Mouse (Mus musculus): ENCODE measurements at regions not wholly inside any gene's neighbourhood (a gene's known extent, or its start where the extent isn't known, plus 50 kb on each side); places are given as distances from the start of the nearest gene placed in this dataset.

DNA sequence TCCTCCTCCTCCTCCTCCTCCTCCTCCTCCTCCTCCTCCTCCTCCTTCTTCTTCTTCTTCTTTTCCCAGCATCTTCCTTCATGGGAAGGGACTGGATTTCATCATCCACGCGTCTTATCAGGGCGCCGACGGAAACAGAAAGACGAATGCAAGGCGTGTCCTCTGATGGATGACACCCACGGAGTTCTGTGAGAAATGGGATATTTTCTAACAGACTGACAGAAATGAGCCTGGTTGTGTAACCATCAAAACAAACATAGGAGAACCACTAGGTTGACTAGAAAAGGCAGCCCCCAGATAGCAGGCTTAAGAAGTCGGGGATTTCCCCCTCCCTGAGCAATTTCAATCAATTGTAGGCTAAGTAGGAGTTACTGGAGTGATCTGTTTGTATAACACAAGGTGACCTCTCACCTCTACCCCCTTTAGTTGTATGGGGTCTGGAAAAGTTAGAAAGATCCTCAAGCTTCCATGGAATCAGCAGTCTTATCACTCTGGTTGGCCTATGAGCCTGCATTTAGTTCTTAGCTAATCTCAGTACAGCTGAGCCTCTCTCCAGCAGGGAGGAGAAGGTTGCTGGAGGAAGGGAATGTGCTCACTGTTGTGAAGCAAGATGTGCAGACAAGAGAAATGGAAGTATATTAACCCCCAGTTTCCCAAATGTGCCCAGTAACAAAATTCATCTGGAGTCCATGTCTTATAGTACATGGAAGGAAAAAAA lies 260.0 kb upstream of the Lyplal1 start:
- no peak for DNase-seq (ENCODE audit: low read depth, low spot score)

- DNase-seq (ENCODE audit: low read depth, low spot score): no peak
Measured at GRCm38 (mm10) chr1:186374009-186374649, 257.0 kb upstream of the Lyplal1 start.

DNA sequence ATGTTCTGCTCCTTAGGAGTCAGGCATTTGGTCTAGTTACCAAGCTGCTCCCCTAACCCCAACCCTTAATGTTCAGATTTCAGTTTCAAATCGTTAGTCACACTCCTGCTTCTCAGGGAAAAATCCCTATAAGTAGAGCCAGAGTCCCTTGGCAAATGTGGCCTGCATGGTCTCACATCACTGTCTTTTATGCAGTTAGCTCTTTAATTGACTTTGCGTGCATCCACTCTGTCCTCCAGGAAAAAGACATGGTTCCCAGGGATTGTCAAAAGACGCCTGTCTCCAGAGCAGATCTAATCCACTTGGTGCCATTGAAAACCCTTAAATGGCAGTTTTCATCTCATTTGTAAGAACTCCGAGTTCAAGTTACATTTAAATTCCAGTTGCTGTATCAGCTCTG lies 256.3 kb upstream of the Lyplal1 start:
- DNase-seq (ENCODE audit: low read depth, low spot score): no peak

- DNase-seq (ENCODE audit: low read depth, low spot score): no peak
Measured at GRCm38 (mm10) chr1:186372770-186373353, 255.8 kb upstream of the Lyplal1 start.

- DNase-seq (ENCODE audit: low read depth, low spot score): no peak
Measured at GRCm38 (mm10) chr1:186363356-186363755, 246.2 kb upstream of the Lyplal1 start.

DNA sequence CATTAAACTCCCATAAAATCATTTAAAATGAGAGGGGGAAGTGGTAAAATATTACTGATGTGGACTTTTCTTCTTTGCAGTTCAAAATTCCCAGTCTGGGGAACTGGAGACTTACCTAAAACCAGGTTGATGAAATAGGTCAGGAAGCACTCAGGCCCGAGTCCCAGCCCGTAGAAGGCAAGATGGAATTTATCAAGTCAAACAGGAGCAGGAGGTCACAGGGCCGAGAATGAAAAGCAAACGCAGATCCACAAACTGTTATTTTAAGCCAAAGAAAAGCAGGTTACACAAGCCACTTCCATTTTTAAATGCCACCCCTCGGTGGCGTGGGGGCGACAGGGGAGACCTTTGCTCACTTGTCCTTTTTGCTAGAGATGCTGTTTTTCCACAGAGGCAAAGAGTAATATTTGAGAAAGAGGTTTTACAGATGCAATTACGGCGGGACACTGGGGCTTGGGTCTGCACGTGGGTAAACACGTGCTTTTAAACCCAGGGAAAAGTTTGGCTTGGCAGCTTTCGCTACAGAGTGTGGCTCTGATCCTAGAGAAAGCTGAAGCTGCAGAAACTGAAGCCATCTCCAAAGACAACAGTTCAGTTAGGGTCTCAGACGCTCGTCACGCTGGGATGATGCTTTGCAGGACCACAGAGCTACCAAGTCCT lies 241.0 kb upstream of the Lyplal1 start:
- no peak for DNase-seq (ENCODE audit: low read depth, low spot score)

GRCm38 (mm10) chr1:186354742-186355141 lies 237.6 kb upstream of the Lyplal1 start:
- DNase-seq (ENCODE audit: low read depth, low spot score): peak; percentile 44

DNA sequence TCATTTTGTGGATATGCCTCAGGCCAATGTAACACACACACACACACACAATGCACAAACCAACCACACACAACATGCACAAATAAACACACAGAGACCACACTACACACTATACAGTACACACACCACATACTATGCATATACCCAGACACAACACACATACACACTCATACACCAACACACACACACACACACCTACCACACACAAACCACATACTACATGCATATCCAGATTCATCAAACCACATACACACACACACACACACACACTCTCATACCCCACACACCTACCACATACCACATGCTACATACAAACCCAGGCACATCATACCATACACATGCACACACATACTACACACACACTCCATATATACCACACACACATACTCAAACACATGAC lies 237.0 kb upstream of the Lyplal1 start:
- no peak for DNase-seq (ENCODE audit: low read depth, low spot score)

DNA sequence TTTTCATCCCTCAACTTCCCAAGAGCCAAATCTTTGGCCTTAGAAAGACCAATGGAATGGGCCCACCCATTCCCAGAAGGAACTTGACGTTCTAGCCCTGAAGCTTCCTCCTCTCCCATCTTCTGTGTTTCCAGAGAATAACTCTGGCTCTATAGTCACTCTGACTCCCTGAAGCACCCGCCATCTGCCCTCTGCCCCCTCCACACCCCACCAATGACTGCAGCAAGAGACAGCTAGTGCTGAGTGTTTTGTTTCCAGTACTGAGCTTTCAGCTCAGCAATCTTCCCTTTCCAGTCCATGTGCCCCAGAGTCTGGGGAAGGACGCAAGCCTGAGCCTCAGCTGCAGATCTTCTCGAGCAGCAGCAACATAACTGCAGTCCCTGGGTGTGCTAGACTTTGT lies 233.3 kb upstream of the Lyplal1 start:
- no peak for DNase-seq (ENCODE audit: low read depth, low spot score)

DNA sequence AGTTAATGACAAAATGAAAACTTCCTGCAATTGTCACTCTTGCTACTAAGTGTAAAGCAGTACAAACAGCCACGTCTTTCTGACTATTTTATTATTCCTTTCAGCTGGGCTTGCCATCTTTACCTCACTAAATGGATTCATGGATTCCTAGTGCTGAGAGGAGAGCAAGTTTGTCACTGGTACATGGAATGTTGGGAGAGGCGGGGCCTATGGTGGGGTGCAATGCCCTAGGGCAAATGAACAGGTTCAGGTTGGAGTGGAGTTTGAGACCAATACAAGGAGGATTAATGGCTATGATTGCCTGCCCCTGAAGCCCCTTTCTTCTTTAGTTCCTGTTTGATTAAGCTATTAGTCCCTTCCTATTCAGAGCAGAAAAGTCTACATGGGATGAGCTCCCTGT lies 232.9 kb upstream of the Lyplal1 start:
- DNase-seq (ENCODE audit: low read depth, low spot score): no peak

- peak; percentile 68 for DNase-seq (ENCODE audit: low read depth, low spot score)
Measured at GRCm38 (mm10) chr1:186347413-186348147, 230.5 kb upstream of the Lyplal1 start.

- DNase-seq (ENCODE audit: low read depth, low spot score): no peak
Measured at GRCm38 (mm10) chr1:186345449-186345848, 228.3 kb upstream of the Lyplal1 start.

GRCm38 (mm10) chr1:186342931-186343506 lies 225.9 kb upstream of the Lyplal1 start:
- DNase-seq (ENCODE audit: low read depth, low spot score): no peak

DNA sequence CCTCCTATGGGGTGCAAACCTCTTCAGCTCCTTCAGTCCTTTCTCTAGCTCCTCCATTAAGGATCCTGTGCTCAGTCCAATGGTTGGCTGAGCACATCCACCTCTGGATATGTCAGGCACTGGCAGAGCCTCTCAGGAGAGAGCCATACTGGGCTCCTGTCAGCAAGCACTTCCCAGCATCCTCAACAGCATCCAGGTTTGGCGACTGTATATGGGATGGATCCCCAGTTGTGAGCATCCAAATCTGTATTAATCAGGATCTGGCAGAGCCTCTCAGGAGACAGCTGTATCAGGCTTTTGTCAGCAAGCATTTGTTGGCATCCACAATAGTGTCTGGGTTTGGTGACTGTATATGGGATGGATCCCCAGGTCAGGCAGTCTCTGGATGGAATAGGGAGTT lies 225.3 kb upstream of the Lyplal1 start:
- no peak for DNase-seq (ENCODE audit: low read depth, low spot score)

DNA sequence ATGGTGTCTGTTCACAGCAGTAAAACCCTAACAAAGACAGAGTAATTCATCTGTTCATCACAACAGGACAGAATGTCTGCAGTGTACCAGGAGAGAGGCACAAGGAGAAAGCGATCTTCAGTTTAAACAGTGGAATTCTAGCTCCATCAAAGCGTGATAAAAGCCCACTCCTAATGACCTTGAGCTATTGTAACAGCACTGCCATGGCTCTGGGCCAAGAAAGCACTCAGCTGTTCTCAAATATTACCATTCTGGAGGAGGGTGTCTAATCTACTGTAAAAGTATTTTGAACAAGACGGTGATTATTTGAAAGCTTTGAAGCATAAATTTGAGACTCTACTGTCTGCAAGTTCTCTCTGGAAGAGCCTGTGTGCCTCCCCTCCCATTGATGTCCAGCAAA lies 224.8 kb upstream of the Lyplal1 start:
- no peak for DNase-seq (ENCODE audit: low read depth, low spot score)

- no peak for DNase-seq (ENCODE audit: low read depth, low spot score)
Measured at GRCm38 (mm10) chr1:186340701-186341100, 223.6 kb upstream of the Lyplal1 start.

- no peak for DNase-seq (ENCODE audit: low read depth, low spot score)
Measured at GRCm38 (mm10) chr1:186317285-186317684, 200.2 kb upstream of the Lyplal1 start.

DNA sequence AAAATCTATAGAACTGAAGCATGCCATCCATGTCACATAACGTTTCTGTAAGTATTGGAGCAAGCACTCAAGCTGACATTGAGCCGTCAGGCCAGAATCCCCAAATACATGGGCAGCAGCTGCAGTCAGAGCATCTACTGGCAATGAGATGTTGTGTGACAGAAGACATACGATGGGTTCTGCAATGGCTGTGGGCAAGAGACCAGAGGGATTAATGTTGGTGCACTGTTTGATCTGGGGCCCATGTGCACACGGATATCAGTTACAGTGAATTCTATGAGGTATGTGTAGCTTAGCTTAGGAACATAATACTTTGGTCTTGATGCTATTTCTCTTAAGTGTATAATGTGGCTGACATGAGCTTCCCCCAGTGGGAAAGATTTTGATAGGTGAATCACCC lies 197.1 kb upstream of the Lyplal1 start:
- no peak for DNase-seq (ENCODE audit: low read depth, low spot score)

DNA sequence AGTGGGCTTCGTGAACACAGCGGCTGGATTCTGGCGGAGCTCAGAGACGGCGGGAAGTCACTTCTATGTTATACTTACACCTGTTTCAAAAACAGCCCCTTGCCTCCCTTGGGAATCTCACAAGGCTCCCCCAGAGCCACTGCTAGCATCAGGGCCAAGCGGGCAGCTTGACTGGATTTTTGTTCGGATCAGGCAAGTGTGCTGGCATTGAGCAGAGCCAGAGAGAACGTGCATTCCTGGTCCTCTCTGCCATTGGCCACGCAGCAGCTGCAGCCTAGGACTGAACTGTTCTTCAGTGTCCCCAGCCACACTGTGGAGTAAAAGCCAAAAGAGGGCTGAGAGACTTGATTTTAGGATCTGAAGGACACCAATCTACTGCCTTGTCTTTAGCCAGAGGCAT lies 195.6 kb upstream of the Lyplal1 start:
- no peak for DNase-seq (ENCODE audit: low read depth, low spot score)

- DNase-seq (ENCODE audit: low read depth, low spot score): no peak
Measured at GRCm38 (mm10) chr1:186312008-186312407, 194.9 kb upstream of the Lyplal1 start.

DNA sequence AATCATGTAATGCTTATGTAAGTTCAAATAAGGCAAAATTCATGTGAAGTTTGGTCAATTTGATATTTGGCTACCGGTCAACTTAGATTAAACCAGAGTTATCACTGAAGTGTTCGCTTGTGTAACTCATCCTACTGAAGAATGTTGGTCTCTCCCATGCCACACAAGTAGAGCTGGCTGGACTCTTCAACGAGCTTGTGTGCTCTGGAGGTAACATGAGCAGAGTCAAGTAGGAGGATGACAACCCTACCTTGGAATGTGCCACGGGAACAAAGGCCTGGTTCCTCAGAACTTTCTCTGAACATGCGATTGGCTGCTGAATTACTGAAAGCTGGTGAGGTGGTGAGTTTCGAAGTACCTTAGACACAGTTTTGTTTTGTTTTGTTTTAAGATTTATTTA lies 190.5 kb upstream of the Lyplal1 start:
- DNase-seq (ENCODE audit: low read depth, low spot score): peak; percentile 82

DNA sequence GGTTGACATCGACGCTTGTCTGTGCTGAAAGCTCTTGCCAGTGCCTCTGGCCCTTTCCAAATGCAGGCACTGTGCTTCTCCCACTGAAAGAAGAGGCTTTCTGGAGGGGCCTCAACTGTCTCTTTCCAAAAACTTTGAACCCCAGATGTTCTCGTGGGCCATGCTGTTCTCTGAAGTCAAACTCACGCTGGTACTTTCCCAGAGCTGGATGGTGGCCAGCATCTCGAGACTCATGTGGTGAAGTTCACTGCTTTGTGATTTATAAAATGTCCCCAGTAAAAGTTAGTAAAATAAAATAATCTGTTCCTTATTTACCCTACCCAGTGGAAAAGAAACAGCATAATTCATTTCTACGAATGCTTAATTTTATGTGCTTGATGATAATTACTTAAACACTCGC lies 180.4 kb upstream of the Lyplal1 start:
- no peak for DNase-seq (ENCODE audit: low read depth, low spot score)
